Mouse (Mus musculus): ENCODE measurements around the gene Zbed4. TPM values are rescaled to one million over a fixed set of nuclear protein-coding genes. Genes with fewer than 3 reads are reported as not detected.
"Not testable (repeated sequence)": the region's sequence is repeated elsewhere in the genome, so short reads cannot be mapped to it uniquely, and the experiment has no call there.

The Zbed4 gene
- polyA plus RNA-seq, 1 experiment from 2014 or later: 43.6 TPM

GRCm38 (mm10) chr15:88723205-88723604 is 28.3 kb upstream of the Zbed4 start:
- peaks cover 4% of the 10 kb centered on the region; the same call in 1 of the 2 replicates for H3K4me1 ChIP-seq
- no peaks in the 10 kb centered on the region for H3K9me3 ChIP-seq
- no peak overlapping the region for H3K9ac ChIP-seq
- ATAC-seq (ENCODE audit: low FRiP score): no peak
- H3K27ac ChIP-seq: no peak overlapping the region
- H3K4me2 ChIP-seq: no peak overlapping the region
- peaks cover 81% of the 10 kb centered on the region for H3K36me3 ChIP-seq (replicated peaks)
- 92% methylated on average over 6 of the region's 6 CpGs for WGBS
- H3K4me3 ChIP-seq (replicated peaks): no peak overlapping the region
- no peaks in the 10 kb centered on the region for H3K27me3 ChIP-seq

- H3K27ac ChIP-seq: no peak overlapping the region
- H3K27me3 ChIP-seq: no peaks in the 10 kb centered on the region
- H3K9me3 ChIP-seq: no peaks in the 10 kb centered on the region
- peaks cover 7% of the 10 kb centered on the region for H3K4me1 ChIP-seq
- no peak overlapping the region for H3K4me2 ChIP-seq
- H3K9ac ChIP-seq: no peak overlapping the region
- no peak overlapping the region for H3K4me3 ChIP-seq (replicated peaks)
- WGBS: 88% methylated on average over 7 of the region's 7 CpGs
- ATAC-seq (ENCODE audit: low FRiP score): no peak
- peaks cover 83% of the 10 kb centered on the region for H3K36me3 ChIP-seq (replicated peaks)
Observed at GRCm38 (mm10) chr15:88724311-88724710, 27.1 kb upstream of the Zbed4 start.

- peaks cover 7% of the 10 kb centered on the region for H3K4me1 ChIP-seq
- H3K27ac ChIP-seq: no peak overlapping the region
- peaks cover 85% of the 10 kb centered on the region for H3K36me3 ChIP-seq (replicated peaks)
- H3K4me2 ChIP-seq: no peak overlapping the region
- no peak overlapping the region for H3K9ac ChIP-seq
- no peaks in the 10 kb centered on the region for H3K27me3 ChIP-seq
- H3K4me3 ChIP-seq (replicated peaks): no peak overlapping the region
- ATAC-seq (ENCODE audit: low FRiP score): no peak
- no peaks in the 10 kb centered on the region for H3K9me3 ChIP-seq
- 92% methylated on average over 5 of the region's 5 CpGs for WGBS
Observed at GRCm38 (mm10) chr15:88725036-88725435, 26.4 kb upstream of the Zbed4 start.

GRCm38 (mm10) chr15:88727204-88727603 is 24.3 kb upstream of the Zbed4 start:
- no peaks in the 10 kb centered on the region for H3K27me3 ChIP-seq
- WGBS: 90% methylated on average over 3 of the region's 3 CpGs

GRCm38 (mm10) chr15:88730717-88731116 is 20.7 kb upstream of the Zbed4 start:
- WGBS: 86% methylated on average over 3 of the region's 3 CpGs
- no peak for ATAC-seq (ENCODE audit: low FRiP score)
- Histone ChIP-seq H3K27me3 (no peaks in the 10 kb centered on the region), H3K36me3 (replicated peaks) (peaks cover 45% of the 10 kb centered on the region), H3K4me1 (peaks cover 32% of the 10 kb centered on the region), H3K9ac (no peak overlapping the region), H3K27ac (no peak overlapping the region), H3K4me2 (no peak overlapping the region), H3K9me3 (no peaks in the 10 kb centered on the region), H3K4me3 (replicated peaks) (no peak overlapping the region)

More at GRCm38 (mm10) chr15:88727204-88727603, 24.3 kb upstream of the Zbed4 start:
- Histone ChIP-seq H3K4me2 (no peak overlapping the region), H3K9ac (no peak overlapping the region), H3K9me3 (no peaks in the 10 kb centered on the region), H3K27ac (no peak overlapping the region), H3K36me3 (replicated peaks) (peaks cover 77% of the 10 kb centered on the region), H3K4me1 (peaks cover 22% of the 10 kb centered on the region), H3K4me3 (replicated peaks) (no peak overlapping the region)
- ATAC-seq (ENCODE audit: low FRiP score): no peak

- no peaks in the 10 kb centered on the region for H3K27me3 ChIP-seq
- H3K4me2 ChIP-seq: peak overlapping the region; percentile 93
- H3K4me1 ChIP-seq: peaks cover 32% of the 10 kb centered on the region
- H3K9ac ChIP-seq: peak overlapping the region; percentile 99
- peak overlapping the region; percentile 100 for H3K4me3 ChIP-seq (replicated peaks)
- 35% methylated on average over 15 of the region's 15 CpGs for WGBS
- no peak overlapping the region for H3K27ac ChIP-seq
- peaks cover 31% of the 10 kb centered on the region for H3K36me3 ChIP-seq (replicated peaks)
- H3K9me3 ChIP-seq: no peaks in the 10 kb centered on the region
- no peak for ATAC-seq (ENCODE audit: low FRiP score)
Observed at GRCm38 (mm10) chr15:88732405-88733020, 18.9 kb upstream of the Zbed4 start.

GRCm38 (mm10) chr15:88733041-88733751 is 18.3 kb upstream of the Zbed4 start:
- Histone ChIP-seq H3K36me3 (replicated peaks) (peaks cover 28% of the 10 kb centered on the region), H3K9me3 (no peaks in the 10 kb centered on the region), H3K27me3 (no peaks in the 10 kb centered on the region), H3K4me3 (replicated peaks) (peak overlapping the region; percentile 100), H3K27ac (peak overlapping the region; percentile 89), H3K4me2 (peak overlapping the region; percentile 93), H3K9ac (peak overlapping the region; percentile 99), H3K4me1 (peaks cover 32% of the 10 kb centered on the region)
- WGBS: under 1% methylated on average over 86 of the region's 86 CpGs
- peak; percentile 53 for ATAC-seq (ENCODE audit: low FRiP score)

GRCm38 (mm10) chr15:88733834-88734571 is 17.5 kb upstream of the Zbed4 start, which contains the start of gene Brd1:
Gene Brd1 (minus strand): TSS chr15:88734233.
- H3K4me1 ChIP-seq: peaks cover 29% of the 10 kb centered on the region
- WGBS: under 1% methylated on average over 94 of the region's 103 CpGs
- H3K9me3 ChIP-seq: no peaks in the 10 kb centered on the region
- H3K36me3 ChIP-seq (replicated peaks): peaks cover 20% of the 10 kb centered on the region
- H3K4me3 ChIP-seq (replicated peaks): peak within 1 kb of the TSS; percentile 100
- H3K27ac ChIP-seq: peak within 1 kb of the TSS; percentile 89
- H3K27me3 ChIP-seq: no peaks in the 10 kb centered on the region
- peak within 1 kb of the TSS; percentile 93 for H3K4me2 ChIP-seq
- peak within 1 kb of the TSS; percentile 99 for H3K9ac ChIP-seq
- peak; percentile 93 for ATAC-seq (ENCODE audit: low FRiP score)

GRCm38 (mm10) chr15:88736166-88736565 is 15.3 kb upstream of the Zbed4 start:
- Histone ChIP-seq H3K36me3 (replicated peaks) (no peaks in the 10 kb centered on the region), H3K9me3 (no peaks in the 10 kb centered on the region), H3K9ac (no peak overlapping the region), H3K27ac (no peak overlapping the region), H3K4me3 (replicated peaks) (no peak overlapping the region), H3K4me1 (peaks cover 29% of the 10 kb centered on the region), H3K27me3 (0 out of 2 replicates have a peak, but pooled peaks cover 1% of the 10 kb centered on the region), H3K4me2 (no peak overlapping the region)
- ATAC-seq (ENCODE audit: low FRiP score): no peak
- 78% methylated on average over 4 of the region's 4 CpGs for WGBS

- no peaks in the 10 kb centered on the region for H3K36me3 ChIP-seq (replicated peaks)
- H3K9me3 ChIP-seq: no peaks in the 10 kb centered on the region
- WGBS: 52% methylated on average over 2 of the region's 2 CpGs
- peaks cover 15% of the 10 kb centered on the region for H3K4me1 ChIP-seq
- no peak overlapping the region for H3K4me2 ChIP-seq
- no peak overlapping the region for H3K4me3 ChIP-seq (replicated peaks)
- ATAC-seq (ENCODE audit: low FRiP score): no peak
- 0 out of 2 replicates have a peak, but pooled peaks cover 4% of the 10 kb centered on the region for H3K27me3 ChIP-seq
- H3K9ac ChIP-seq: no peak overlapping the region
- no peak overlapping the region for H3K27ac ChIP-seq
Observed at GRCm38 (mm10) chr15:88738466-88738865, 13.0 kb upstream of the Zbed4 start.

- H3K4me1 ChIP-seq: peaks cover 10% of the 10 kb centered on the region; the same call in 1 of the 2 replicates
- H3K9me3 ChIP-seq: no peaks in the 10 kb centered on the region
- H3K4me3 ChIP-seq (replicated peaks): no peak overlapping the region
- no peak overlapping the region for H3K4me2 ChIP-seq
- 0 out of 2 replicates have a peak, but pooled peaks cover 4% of the 10 kb centered on the region for H3K27me3 ChIP-seq
- H3K36me3 ChIP-seq (replicated peaks): no peaks in the 10 kb centered on the region
- no peak for ATAC-seq (ENCODE audit: low FRiP score)
- H3K27ac ChIP-seq: no peak overlapping the region
- 26% methylated on average over 6 of the region's 6 CpGs for WGBS
- no peak overlapping the region for H3K9ac ChIP-seq
Observed at GRCm38 (mm10) chr15:88741366-88741765, 10.1 kb upstream of the Zbed4 start.

- H3K4me3 ChIP-seq (replicated peaks); H3K9me3 ChIP-seq; ATAC-seq (ENCODE audit: low FRiP score); H3K27ac ChIP-seq; H3K9ac ChIP-seq; H3K4me2 ChIP-seq; H3K4me1 ChIP-seq; H3K27me3 ChIP-seq; H3K36me3 ChIP-seq (replicated peaks): not testable (repeated sequence)
- WGBS: 90% methylated on average over 5 of the region's 5 CpGs
Observed at GRCm38 (mm10) chr15:88743371-88743770, 8.1 kb upstream of the Zbed4 start.

All from forebrain, embryonic 12.5 days (tissue).